Mouse (Mus musculus): Measurements from ENCODE around the gene Fcrlb.
"Not testable (repeated sequence)": the region's sequence is repeated elsewhere in the genome, so short reads cannot be mapped to it uniquely, and the experiment has no call there.

DNA sequence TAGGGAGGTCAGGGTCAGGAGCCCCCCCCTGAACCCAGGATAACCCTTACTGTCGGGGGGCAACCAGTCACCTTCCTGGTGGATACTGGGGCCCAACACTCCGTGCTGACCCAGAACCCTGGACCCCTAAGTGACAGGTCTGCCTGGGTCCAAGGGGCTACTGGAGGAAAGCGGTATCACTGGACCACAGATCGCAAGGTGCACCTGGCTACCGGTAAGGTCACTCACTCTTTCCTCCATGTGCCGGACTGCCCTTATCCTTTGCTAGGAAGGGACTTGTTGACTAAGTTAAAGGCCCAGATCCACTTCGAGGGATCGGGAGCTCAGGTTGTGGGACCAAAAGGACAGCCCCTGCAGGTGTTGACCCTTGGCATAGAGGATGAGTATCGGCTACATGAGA is 31.4 kb upstream of the Fcrlb start:
- not testable (repeated sequence) for TF ChIP-seq CTCF (conservative IDR thresholded peaks at IDR 0.05; ENCODE audit: low read length); POU5F1 (IDR thresholded peaks at IDR 0.05; ENCODE audit: borderline replicate concordance, low read length)

All from E14TG2a.4 (cell line).